Mouse (Mus musculus): ENCODE results near the gene Negr1.

GRCm38 (mm10) chr3:156643710-156644363, 82.2 kb downstream of the Negr1 start:
- TF ChIP-seq GATA2 (IDR thresholded peaks at IDR 0.05; ENCODE audit: borderline replicate concordance, low read depth, low read length) (no peak), TAL1 (conservative IDR thresholded peaks at IDR 0.05; ENCODE audit: low read depth, low read length) (no peak), CTCF (IDR thresholded peaks at IDR 0.05; ENCODE audit: low read depth, low read length) (no peak)
